Mouse (Mus musculus) lung, postnatal 0 days (tissue): ENCODE data around the gene Gm20532. TPM values are rescaled to one million over a fixed set of nuclear protein-coding genes. Genes with fewer than 3 reads are reported as not detected.

Source experiments
- ATAC-seq: fragments of 200-750 bp; cut with Nextera tagmentation; 2 replicates; pipeline ENCODE4 v1.8.0; 2017; ENCODE audit warnings: moderate library complexity
- DNase-seq: peaks from one replicate; pipeline ENCODE4 v3.0.0-alpha.2; 2016; ENCODE audit warnings: low spot score
- H3K27ac ChIP-seq: fragments of 300-500 bp; sonication (generic); 2 replicates; pipeline ENCODE4 v1.5.1; 2014; ENCODE audit warnings: antibody characterized with exemption, mild to moderate bottlenecking, low read length, mixed read lengths
- H3K27me3 ChIP-seq: fragments of 300-500 bp; sonication (generic); replicated peaks from 2 replicates; pipeline ENCODE4 v1.6.1; 2014; ENCODE audit warnings: low read length, mixed read lengths; ENCODE audit not compliant: insufficient read depth
- H3K36me3 ChIP-seq: fragments of 300-500 bp; sonication (generic); 2 replicates; pipeline ENCODE4 v1.6.1; 2014; ENCODE audit warnings: low read length, mixed read lengths; ENCODE audit not compliant: insufficient read depth
- H3K4me1 ChIP-seq: fragments of 300-500 bp; sonication (generic); 2 replicates; pipeline ENCODE4 v1.6.1; 2014; ENCODE audit warnings: antibody characterized with exemption, low read depth, low read length, mixed read lengths; ENCODE audit not compliant: insufficient read depth
- H3K4me2 ChIP-seq: fragments of 300-500 bp; sonication (generic); replicated peaks from 2 replicates; pipeline ENCODE4 v1.6.1; 2014; ENCODE audit warnings: low read depth, mild to moderate bottlenecking, low read length, moderate library complexity, mixed read lengths
- H3K4me3 ChIP-seq: fragments of 300-500 bp; sonication (generic); 2 replicates; pipeline ENCODE4 v1.5.1; 2014; ENCODE audit warnings: low read depth, low read length
- H3K9ac ChIP-seq: fragments of 300-500 bp; sonication (generic); replicated peaks from 2 replicates; pipeline ENCODE4 v1.6.1; 2014; ENCODE audit warnings: low read depth, mild to moderate bottlenecking
- H3K9me3 ChIP-seq: fragments of 300-500 bp; sonication (generic); 2 replicates; pipeline ENCODE4 v1.6.1; 2016; ENCODE audit warnings: low read length, mixed read lengths
- CTCF ChIP-seq: IDR thresholded peaks from 2 replicates; pipeline ENCODE4 v1.5.1; 2016; ENCODE audit warnings: antibody characterized with exemption, mild to moderate bottlenecking
- EP300 ChIP-seq: IDR thresholded peaks from 2 replicates; pipeline ENCODE4 v1.6.1; 2016; ENCODE audit warnings: antibody characterized with exemption, mild to moderate bottlenecking, control low read depth
- WGBS: fragments of 180-500 bp; shearing (Covaris S2); extraction: QIAGEN DNeasy Blood & Tissue Kit; methylation state at CpG from one replicate; pipeline ENCODE4 v1.1.7; 2014; 5-methylcytosine and 5-hydroxymethylcytosine counted together
- polyA plus RNA-seq: library from polyadenylated mRNA; unstranded; fragments of >200 nt; fragmentation: Nextera tagmentation; extraction: Ambion mirVana; gene quantifications from 2 replicates; pipeline ENCODE4 v1.2.1, GENCODE M21; 2015

The Gm20532 gene
- polyA plus RNA-seq, 1 experiment from 2014 or later = not detected

DNA sequence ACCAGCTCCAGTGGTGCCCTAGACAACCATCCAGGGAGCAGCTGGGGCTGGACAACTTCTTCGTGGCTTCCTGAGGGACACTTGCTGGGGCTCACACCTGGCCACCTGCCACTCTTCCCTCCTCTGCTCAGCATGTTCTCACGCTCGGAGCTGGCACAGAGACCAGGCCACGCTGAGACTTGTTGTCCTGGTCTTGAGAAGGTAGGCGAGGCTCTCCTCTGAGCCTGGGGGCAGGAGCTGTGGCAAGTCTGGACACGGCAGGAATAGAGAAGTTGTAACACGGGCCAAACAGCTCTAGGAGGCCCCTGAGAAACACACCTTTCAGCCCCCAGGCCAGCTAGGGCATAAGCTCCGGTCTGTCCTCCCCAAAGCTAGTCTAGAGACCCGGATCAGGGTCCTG lies 32.5 kb upstream of the Gm20532 start:
- no peak overlapping the region for H3K4me2 ChIP-seq
- TF ChIP-seq CTCF (no peak), EP300 (no peak)
- ATAC-seq (0 out of 2 replicates have a peak, but pooled peaks have one; percentile 13), DNase-seq (no peak)
- H3K4me3 ChIP-seq = no peak overlapping the region
- peaks cover 57% of the 10 kb centered on the region for H3K4me1 ChIP-seq
- no peaks in the 10 kb centered on the region for H3K9me3 ChIP-seq
- WGBS = 62% methylated on average over 9 of the region's 9 CpGs
- no peak overlapping the region for H3K27ac ChIP-seq
- no peaks in the 10 kb centered on the region for H3K27me3 ChIP-seq
- H3K36me3 ChIP-seq = no peaks in the 10 kb centered on the region
- H3K9ac ChIP-seq = no peak overlapping the region

DNA sequence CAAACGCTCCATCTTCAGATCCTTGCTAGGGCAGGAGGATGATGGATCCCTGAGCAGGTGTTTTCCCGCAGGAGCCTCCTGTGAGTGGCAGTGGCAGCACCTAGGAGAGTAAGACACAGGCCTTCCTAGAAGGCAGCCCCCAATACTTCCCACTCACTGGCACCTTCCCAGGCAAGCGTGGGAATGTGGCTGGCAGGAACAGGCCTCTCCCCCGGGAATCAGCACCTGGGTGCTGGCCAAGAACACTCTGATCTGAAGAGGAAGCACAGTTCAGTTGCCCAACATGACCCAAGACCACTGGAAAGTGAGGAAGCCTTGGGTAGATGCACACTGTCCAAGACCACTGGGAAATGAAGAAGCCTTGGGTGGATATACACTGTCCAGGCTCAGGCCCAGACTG lies 31.4 kb upstream of the Gm20532 start:
- Histone ChIP-seq H3K36me3 (no peaks in the 10 kb centered on the region), H3K4me2 (no peak overlapping the region), H3K27me3 (no peaks in the 10 kb centered on the region), H3K27ac (no peak overlapping the region), H3K9me3 (no peaks in the 10 kb centered on the region), H3K4me3 (no peak overlapping the region), H3K9ac (no peak overlapping the region), H3K4me1 (peaks cover 48% of the 10 kb centered on the region)
- DNase-seq (peak; percentile 66), ATAC-seq (peak; percentile 27; the same call in 1 of the 2 replicates)
- TF ChIP-seq CTCF (no peak), EP300 (peak; percentile 64)
- WGBS = 41% methylated on average over 4 of the region's 4 CpGs

DNA sequence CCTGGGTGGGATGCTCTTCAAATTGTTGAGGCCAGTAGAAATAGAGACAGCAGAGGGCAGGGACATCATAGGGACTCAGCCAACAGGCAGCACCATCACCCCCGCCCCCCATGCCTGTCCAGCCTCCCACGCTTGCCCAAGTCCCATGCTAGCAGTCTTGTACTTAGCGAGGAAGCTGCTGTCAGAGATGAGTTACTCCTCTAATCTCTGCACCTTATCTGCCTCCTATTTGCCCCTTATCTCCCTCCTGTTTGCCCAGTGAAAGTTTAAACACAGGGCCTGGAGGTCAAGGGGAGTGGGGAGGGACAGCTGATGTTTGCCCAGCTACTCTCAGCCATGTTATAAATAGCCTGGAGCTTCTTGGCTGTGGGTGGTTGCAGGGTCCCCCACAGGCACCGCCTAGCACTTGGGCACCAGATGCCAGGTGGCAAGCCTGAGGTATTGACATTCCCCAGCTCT lies 29.9 kb upstream of the Gm20532 start:
- TF ChIP-seq CTCF (no peak), EP300 (no peak)
- peak overlapping the region; percentile 21; the same call in 1 of the 2 replicates for H3K27ac ChIP-seq
- no peak overlapping the region for H3K9ac ChIP-seq
- H3K9me3 ChIP-seq = no peaks in the 10 kb centered on the region
- no peaks in the 10 kb centered on the region for H3K27me3 ChIP-seq
- H3K4me1 ChIP-seq = peaks cover 45% of the 10 kb centered on the region
- no peak overlapping the region for H3K4me2 ChIP-seq
- DNase-seq = peak; percentile 47
- ATAC-seq = peak; percentile 66
- WGBS = 23% methylated on average over 4 of the region's 4 CpGs
- H3K36me3 ChIP-seq = no peaks in the 10 kb centered on the region
- H3K4me3 ChIP-seq = no peak overlapping the region

DNA sequence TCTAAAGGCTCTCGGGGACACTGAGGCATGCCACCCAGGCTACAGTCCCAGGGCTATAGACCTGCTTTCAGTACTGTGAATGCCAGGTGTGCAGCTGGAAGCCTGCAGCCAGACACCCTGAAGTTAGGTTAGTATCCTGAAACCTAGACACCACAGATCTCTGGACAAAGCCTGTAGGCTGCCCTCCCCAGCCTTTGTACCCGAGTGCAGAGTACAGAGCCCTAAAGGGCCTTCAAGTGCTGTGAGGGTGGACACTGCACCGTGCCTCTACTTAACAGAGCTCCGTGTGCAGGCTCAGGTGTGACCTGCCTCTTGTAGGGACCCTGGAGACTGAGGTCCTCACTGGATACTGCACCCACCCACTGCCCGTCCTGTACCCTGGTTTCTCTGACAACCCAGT lies 25.9 kb upstream of the Gm20532 start:
- H3K27ac ChIP-seq = no peak overlapping the region
- peaks cover 19% of the 10 kb centered on the region; the same call in 1 of the 2 replicates for H3K4me1 ChIP-seq
- H3K27me3 ChIP-seq = no peaks in the 10 kb centered on the region
- H3K9ac ChIP-seq = no peak overlapping the region
- H3K4me2 ChIP-seq = no peak overlapping the region
- H3K36me3 ChIP-seq = no peaks in the 10 kb centered on the region
- H3K4me3 ChIP-seq = no peak overlapping the region
- WGBS = 71% methylated on average over 5 of the region's 5 CpGs
- DNase-seq (no peak), ATAC-seq (no peak)
- no peaks in the 10 kb centered on the region for H3K9me3 ChIP-seq
- TF ChIP-seq EP300 (no peak), CTCF (no peak)

DNA sequence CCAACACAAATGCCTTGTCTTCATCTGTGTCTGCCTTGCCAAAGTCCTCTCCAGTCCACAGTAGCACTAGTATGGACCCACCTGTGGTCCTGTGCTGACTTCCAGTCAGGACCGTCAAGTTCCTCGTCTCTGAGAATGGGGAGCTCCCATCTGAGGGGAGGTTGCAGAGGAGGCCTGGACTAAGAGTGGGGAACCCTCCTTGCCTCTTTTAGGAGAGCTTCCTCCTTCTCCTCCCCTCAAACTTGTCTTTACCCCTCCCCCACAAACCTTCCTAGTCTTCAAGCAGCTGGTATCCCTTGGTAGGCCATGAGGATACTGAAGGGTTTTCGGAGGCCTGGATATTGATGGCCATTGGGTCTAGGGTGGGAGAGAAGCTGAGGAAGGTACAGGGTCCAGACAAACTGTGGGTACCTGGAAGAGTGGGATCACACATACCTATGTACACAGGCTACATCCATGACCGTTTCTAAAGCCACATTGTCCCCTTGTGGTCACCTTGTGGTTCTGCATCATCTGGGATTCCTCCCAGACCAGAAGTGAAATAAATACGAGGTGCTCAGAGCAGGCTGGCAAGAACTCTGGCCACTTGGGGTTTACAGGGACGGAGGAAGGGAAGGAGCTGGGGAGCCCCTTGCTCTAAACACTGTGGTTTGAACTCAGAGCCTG lies 25.0 kb upstream of the Gm20532 start:
- TF ChIP-seq EP300 (no peak), CTCF (peak; percentile 100)
- DNase-seq (peak; percentile 88), ATAC-seq (peak; percentile 70)
- Histone ChIP-seq H3K27ac (no peak overlapping the region), H3K36me3 (no peaks in the 10 kb centered on the region), H3K4me2 (no peak overlapping the region), H3K9ac (no peak overlapping the region), H3K27me3 (no peaks in the 10 kb centered on the region), H3K4me3 (no peak overlapping the region), H3K4me1 (peaks cover 15% of the 10 kb centered on the region; the same call in 1 of the 2 replicates), H3K9me3 (no peaks in the 10 kb centered on the region)
- WGBS = 39% methylated on average over 6 of the region's 6 CpGs

DNA sequence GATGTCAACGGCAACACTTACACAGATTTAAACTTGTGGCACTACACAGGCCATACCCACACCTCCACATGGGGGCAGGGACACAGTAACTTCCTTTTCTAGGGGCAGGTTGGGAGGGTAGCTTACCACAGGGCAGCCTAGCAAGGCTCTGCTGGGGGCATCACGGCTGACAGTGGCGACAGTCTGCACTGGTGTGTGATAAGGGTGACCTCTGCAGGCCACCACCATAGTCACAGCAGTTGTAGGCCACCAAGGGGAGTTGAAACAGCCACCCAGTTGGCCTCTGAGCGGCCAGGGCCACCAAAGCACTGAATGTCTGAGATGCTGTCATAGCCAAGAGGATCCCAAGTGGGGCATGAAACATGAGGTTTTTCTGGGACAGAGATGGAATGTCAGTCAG lies 20.2 kb upstream of the Gm20532 start:
- Histone ChIP-seq H3K4me2 (no peak overlapping the region), H3K27ac (no peak overlapping the region), H3K9me3 (no peaks in the 10 kb centered on the region), H3K4me3 (no peak overlapping the region), H3K36me3 (no peaks in the 10 kb centered on the region), H3K4me1 (peaks cover 12% of the 10 kb centered on the region; the same call in 1 of the 2 replicates), H3K27me3 (no peaks in the 10 kb centered on the region), H3K9ac (no peak overlapping the region)
- peak; percentile 79 for DNase-seq
- TF ChIP-seq EP300 (no peak), CTCF (peak; percentile 84)
- ATAC-seq = peak; percentile 69
- 11% methylated on average over 4 of the region's 4 CpGs for WGBS
